Mouse (Mus musculus) heart, postnatal 0 days (tissue): ENCODE data around the gene Lrrc66. TPM values are rescaled to one million over a fixed set of nuclear protein-coding genes. Genes with fewer than 3 reads are reported as not detected.

Experiments used
- ATAC-seq: fragments of 200-750 bp; cut with Nextera tagmentation; 2 replicates; pipeline ENCODE4 v1.8.0; 2017; ENCODE audit warnings: low read depth, moderate number of reproducible peaks, moderate library complexity; ENCODE audit not compliant: insufficient read depth
- DNase-seq: peaks from one replicate; pipeline ENCODE4 v3.0.0-alpha.2; 2016; ENCODE audit warnings: low spot score
- H3K27ac ChIP-seq: fragments of 300-500 bp; sonication (generic); 2 replicates; pipeline ENCODE4 v1.5.1; 2014; ENCODE audit warnings: low read depth, mild to moderate bottlenecking
- H3K27me3 ChIP-seq: fragments of 300-500 bp; sonication (generic); 2 replicates; pipeline ENCODE4 v1.6.1; 2014; ENCODE audit warnings: low read length, mixed read lengths; ENCODE audit not compliant: control insufficient read depth, insufficient read depth
- H3K36me3 ChIP-seq: fragments of 300-500 bp; sonication (generic); replicated peaks from 2 replicates; pipeline ENCODE4 v1.6.1; 2014; ENCODE audit warnings: low read length, mixed read lengths; ENCODE audit not compliant: control insufficient read depth, insufficient read depth
- H3K4me1 ChIP-seq: fragments of 300-500 bp; sonication (generic); 2 replicates; pipeline ENCODE4 v1.6.1; 2014; ENCODE audit warnings: antibody characterized with exemption; ENCODE audit not compliant: control insufficient read depth, insufficient read depth
- H3K4me2 ChIP-seq: fragments of 300-500 bp; sonication (generic); 2 replicates; pipeline ENCODE4 v1.6.1; 2014; ENCODE audit warnings: low read depth, mild to moderate bottlenecking, low read length, moderate library complexity
- H3K4me3 ChIP-seq: fragments of 300-500 bp; sonication (generic); 2 replicates; pipeline ENCODE4 v1.5.1; 2014; ENCODE audit warnings: low read depth, low read length
- H3K9ac ChIP-seq: fragments of 300-500 bp; sonication (generic); replicated peaks from 2 replicates; pipeline ENCODE4 v1.6.1; 2014; ENCODE audit warnings: low read depth, low read length, mixed read lengths
- H3K9me3 ChIP-seq: fragments of 300-500 bp; sonication (generic); replicated peaks from 2 replicates; pipeline ENCODE4 v1.6.1; 2016; ENCODE audit warnings: low read length; ENCODE audit not compliant: control insufficient read depth
- CTCF ChIP-seq: IDR thresholded peaks from 2 replicates; pipeline ENCODE4 v1.5.1; 2016; ENCODE audit warnings: antibody characterized with exemption, control low read depth, low read depth
- EP300 ChIP-seq: IDR thresholded peaks from 2 replicates; pipeline ENCODE4 v1.6.1; 2016; ENCODE audit warnings: antibody characterized with exemption, low read depth
- WGBS: fragments of 180-500 bp; shearing (Covaris S2); extraction: QIAGEN DNeasy Blood & Tissue Kit; methylation state at CpG from one replicate; pipeline ENCODE4 v1.1.7; 2014; 5-methylcytosine and 5-hydroxymethylcytosine counted together
- polyA plus RNA-seq: library from polyadenylated mRNA; unstranded; fragments of >200 nt; fragmentation: Nextera tagmentation; extraction: Ambion mirVana; gene quantifications from 2 replicates; pipeline ENCODE4 v1.2.1, GENCODE M21; 2015
- total RNA-seq: library from RNA; depleted of rRNA; stranded (reverse); fragments of >200 nt; gene quantifications from 2 replicates; pipeline ENCODE4 v1.2.3, GENCODE M21; 2014; ENCODE audit warnings: low replicate concordance; rRNA removed

The Lrrc66 gene
- total RNA-seq (0.23 TPM in 1 of 2 replicates, not detected in the other), polyA plus RNA-seq (0.07 TPM in 1 of 2 replicates, not detected in the other)

DNA sequence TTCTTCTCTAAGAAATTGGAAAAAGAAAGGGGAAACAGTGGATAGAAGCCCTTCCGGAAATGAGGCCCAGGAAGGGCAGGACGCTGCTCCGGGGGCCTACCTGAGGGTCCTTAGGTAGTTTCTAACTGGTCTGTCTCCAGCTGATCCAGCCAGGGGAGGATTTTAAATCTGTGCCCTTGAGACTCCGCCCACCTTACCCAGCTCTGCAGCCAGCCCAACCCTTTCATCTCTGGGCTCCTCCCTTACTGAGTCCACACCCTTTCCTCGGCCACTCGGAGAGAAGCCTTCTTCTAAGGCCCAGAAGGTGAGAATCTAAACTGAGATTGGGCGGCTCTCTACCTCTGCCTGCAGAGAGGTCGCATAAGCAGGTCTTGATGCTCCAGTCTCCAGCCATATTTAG, at the start of gene Lrrc66:
TSS of gene Lrrc66 (minus strand) at position 236 of the 400 bp plus-strand sequence.
- peaks cover 36% of the 10 kb centered on the region for H3K36me3 ChIP-seq
- no peak within 1 kb of the TSS for H3K4me3 ChIP-seq
- DNase-seq: no peak
- no peak for ATAC-seq
- no peak within 1 kb of the TSS for H3K9ac ChIP-seq
- H3K4me1 ChIP-seq: 0 out of 2 replicates have a peak, but pooled peaks cover 4% of the 10 kb centered on the region
- TF ChIP-seq CTCF (no peak), EP300 (no peak)
- no peaks in the 10 kb centered on the region for H3K9me3 ChIP-seq
- 83% methylated on average over 8 of the region's 8 CpGs for WGBS
- no peak within 1 kb of the TSS for H3K27ac ChIP-seq
- no peaks in the 10 kb centered on the region for H3K27me3 ChIP-seq
- no peak within 1 kb of the TSS for H3K4me2 ChIP-seq

- DNase-seq (no peak), ATAC-seq (no peak)
- Histone ChIP-seq H3K27me3 (no peaks in the 10 kb centered on the region), H3K27ac (no peak overlapping the region), H3K9ac (no peak overlapping the region), H3K4me1 (no peaks in the 10 kb centered on the region), H3K36me3 (no peaks in the 10 kb centered on the region), H3K9me3 (no peaks in the 10 kb centered on the region), H3K4me3 (no peak overlapping the region), H3K4me2 (no peak overlapping the region)
- TF ChIP-seq EP300: no peak
- no peak for TF ChIP-seq CTCF
- WGBS: 69% methylated on average over 13 of the region's 13 CpGs
Observed at GRCm38 (mm10) chr5:73676626-73677025, 44.3 kb upstream of the Lrrc66 start.

- no peaks in the 10 kb centered on the region for H3K9me3 ChIP-seq
- H3K27ac ChIP-seq: no peak overlapping the region
- H3K4me1 ChIP-seq: no peaks in the 10 kb centered on the region
- H3K9ac ChIP-seq: no peak overlapping the region
- no peak for DNase-seq
- no peak overlapping the region for H3K4me3 ChIP-seq
- WGBS: 83% methylated on average over 3 of the region's 3 CpGs
- H3K36me3 ChIP-seq: no peaks in the 10 kb centered on the region
- no peak for ATAC-seq
- TF ChIP-seq EP300 (no peak), CTCF (no peak)
- H3K27me3 ChIP-seq: no peaks in the 10 kb centered on the region
- H3K4me2 ChIP-seq: no peak overlapping the region
Observed at GRCm38 (mm10) chr5:73675604-73676003, 43.3 kb upstream of the Lrrc66 start.

DNA sequence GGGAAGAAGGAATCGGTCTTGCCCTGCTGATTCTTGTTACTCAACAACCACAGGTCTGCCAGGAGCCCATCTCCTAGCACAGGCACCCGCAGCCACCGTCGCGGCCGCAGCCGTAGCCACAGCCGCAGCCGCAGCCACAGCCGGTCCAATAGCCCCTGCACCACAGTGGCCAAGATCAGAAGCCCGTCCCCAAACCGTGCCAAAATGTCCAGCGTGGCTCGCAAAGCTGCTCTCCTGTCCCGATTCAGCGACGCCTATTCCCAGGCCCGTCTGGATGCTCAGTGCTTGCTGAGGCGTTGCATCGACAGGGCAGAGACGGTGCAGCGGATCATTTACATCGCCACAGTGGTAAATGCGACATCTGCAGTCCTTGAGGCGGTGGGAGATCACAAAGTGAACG, 37.1 kb upstream of the Lrrc66 start:
- H3K4me3 ChIP-seq: no peak overlapping the region
- WGBS: 56% methylated on average over 26 of the region's 26 CpGs

DNA sequence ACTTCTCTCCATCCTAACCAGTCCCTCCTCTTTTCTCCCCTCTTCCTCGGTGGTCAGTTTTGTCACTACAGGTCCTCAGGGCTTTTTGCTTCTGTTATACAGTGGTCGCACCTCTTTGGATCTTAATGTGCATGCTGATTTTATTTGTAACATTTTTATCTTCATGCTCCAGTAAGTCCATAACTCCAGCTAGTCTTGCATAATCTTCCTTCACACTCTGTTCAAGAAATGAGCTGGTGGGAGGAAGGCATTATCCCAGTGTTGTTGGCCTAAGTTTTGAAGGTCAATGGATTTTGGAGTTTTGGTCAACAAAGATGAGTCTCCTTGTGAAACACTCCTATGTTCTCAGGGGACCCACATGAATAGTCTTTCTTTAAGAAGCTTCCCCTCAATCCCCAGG, 35.6 kb upstream of the Lrrc66 start:
- no peak for DNase-seq
- TF ChIP-seq CTCF: no peak
- no peak for TF ChIP-seq EP300
- Histone ChIP-seq H3K36me3 (no peaks in the 10 kb centered on the region), H3K4me2 (no peak overlapping the region), H3K4me3 (no peak overlapping the region), H3K27ac (no peak overlapping the region), H3K4me1 (no peaks in the 10 kb centered on the region), H3K27me3 (no peaks in the 10 kb centered on the region), H3K9me3 (no peaks in the 10 kb centered on the region), H3K9ac (no peak overlapping the region)
- ATAC-seq: no peak
- 66% methylated on average over 2 of the region's 2 CpGs for WGBS

More for the DNA sequence above, 37.1 kb upstream of the Lrrc66 start:
- H3K9ac ChIP-seq: no peak overlapping the region
- H3K9me3 ChIP-seq: no peaks in the 10 kb centered on the region
- no peaks in the 10 kb centered on the region for H3K27me3 ChIP-seq
- ATAC-seq: no peak
- H3K27ac ChIP-seq: no peak overlapping the region
- TF ChIP-seq CTCF (no peak), EP300 (no peak)
- H3K4me1 ChIP-seq: no peaks in the 10 kb centered on the region
- no peak for DNase-seq
- H3K36me3 ChIP-seq: no peaks in the 10 kb centered on the region
- H3K4me2 ChIP-seq: no peak overlapping the region

DNA sequence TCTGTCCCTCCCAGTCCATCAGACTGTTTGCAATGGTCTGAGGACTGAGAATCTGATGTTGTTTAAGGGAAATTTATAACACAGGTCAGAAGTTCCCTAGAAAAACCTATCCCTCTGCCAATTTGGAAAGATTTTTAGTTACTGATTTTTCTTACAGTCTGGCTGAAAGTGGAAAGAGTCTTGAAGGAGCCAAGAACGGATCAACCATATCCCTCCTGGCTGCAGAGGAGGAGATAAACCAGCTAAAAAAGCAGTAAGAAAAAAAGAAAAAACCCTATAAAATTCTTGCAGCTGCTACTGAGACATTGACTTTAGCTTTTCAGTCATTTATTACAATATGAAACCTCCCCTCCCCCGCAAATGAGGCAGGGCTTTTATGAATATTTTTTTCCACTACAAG, 34.4 kb upstream of the Lrrc66 start:
- Histone ChIP-seq H3K9ac (no peak overlapping the region), H3K27ac (0 out of 2 replicates have a peak overlapping the region, but pooled peaks have one; percentile 4), H3K4me1 (no peaks in the 10 kb centered on the region), H3K4me2 (no peak overlapping the region), H3K4me3 (no peak overlapping the region), H3K36me3 (no peaks in the 10 kb centered on the region), H3K9me3 (no peaks in the 10 kb centered on the region), H3K27me3 (no peaks in the 10 kb centered on the region)
- 66% methylated on average over 2 of the region's 2 CpGs for WGBS
- DNase-seq: no peak
- TF ChIP-seq EP300 (no peak), CTCF (no peak)
- ATAC-seq: no peak
